27 mouse cellular contexts compared by ENCODE assay signal in genomic region chr1:150761678-150762077, GRCm38 (mm10).
A peak's percentile ranks its signal among the peaks of the same experiment; 100 is the strongest.
DNase-seq lines count a peak whose midpoint lies in the region; ATAC-seq lines count a peak whose summit lies in the region.
"Had no signal": no experiment of that assay in that cellular context is flagged by ENCODE, and none has a peak within 500 bp of the region (broad histone marks: within the 10 kb centered on the region; RNA-seq: fewer than 3 reads in every experiment).

No protein-coding gene starts in this region.

- 75% methylated on average over 4 of the region's 4 CpGs for WGBS in midbrain, embryonic 11.5 days
- 73% methylated on average over 4 of the region's 4 CpGs for WGBS in midbrain, embryonic 10.5 days

- no peak for ATAC-seq in midbrain, embryonic 11.5 days (ENCODE audit: low FRiP score)
- 0 out of 2 replicates have a peak, but pooled peaks have one; percentile 18 for ATAC-seq in granulocyte monocyte progenitor cell, adult 5-6 weeks (replicated peaks; ENCODE audit: poor library complexity, severe bottlenecking)
- ATAC-seq: activated CD4-positive, CD25-positive, alpha-beta regulatory T cell, adult 4 months; forebrain, embryonic 13.5 days; forebrain, embryonic 16.5 days had no signal

- H3K27me3 ChIP-seq in midbrain, embryonic 11.5 days (ENCODE audit: control insufficient read depth, insufficient read depth, low read length), result no peaks in the 10 kb centered on the region
- no peaks in the 10 kb centered on the region for H3K27me3 ChIP-seq in midbrain, embryonic 10.5 days (ENCODE audit: low read depth, poor library complexity, severe bottlenecking)
- H3K27me3 ChIP-seq: embryonic facial prominence, embryonic 15.5 days; forebrain, embryonic 13.5 days; hindbrain, embryonic 12.5 days; hindbrain, embryonic 15.5 days had no signal

- no peak overlapping the region for H3K9ac ChIP-seq in midbrain, embryonic 11.5 days (ENCODE audit: low read length)
- H3K9ac ChIP-seq: embryonic facial prominence, embryonic 15.5 days; forebrain, embryonic 13.5 days; hindbrain, embryonic 12.5 days; hindbrain, embryonic 15.5 days had no signal

- DNase-seq in midbrain, embryonic 11.5 days (ENCODE audit: low spot score, missing footprints), result peak; percentile 28
- DNase-seq in midbrain, embryonic 10.5 days (ENCODE audit: low spot score), result no peak
- peak; percentile 61 for DNase-seq in Muller cell, postnatal 12 days (ENCODE audit: inconsistent ontology term)
- no peak for DNase-seq in cerebellum, adult 11-12 months
- no peak for DNase-seq in cerebellum, postnatal 14 days
- no peak for DNase-seq in gastrocnemius, postnatal 36 days
- DNase-seq: adrenal gland, postnatal 10 days; adrenal gland, postnatal 36 days; cerebellum, adult 2 months; cerebellum, adult 9-11 months; cerebellum, postnatal 36 days; embryo, embryonic 11 days; gastrocnemius, adult 2 months; gastrocnemius, postnatal 14 days; heart, adult 2 months; kidney, adult 11 months; kidney, adult 8-10 months had no signal

- no peak overlapping the region for H3K27ac ChIP-seq in midbrain, embryonic 11.5 days (ENCODE audit: low read depth, low read length)
- no peak overlapping the region for H3K27ac ChIP-seq in midbrain, embryonic 10.5 days (replicated peaks)
- H3K27ac ChIP-seq: forebrain, embryonic 10.5 days; forebrain, embryonic 13.5 days; gastrocnemius, adult 2 months; heart, adult 2 months; heart, embryonic 10.5 days; hindbrain, embryonic 12.5 days; hindbrain, embryonic 15.5 days had no signal

- intact Hi-C loops in gastrocnemius, postnatal 36 days (cut with DNase I), result no loop called here

- H3K4me2 ChIP-seq in midbrain, embryonic 11.5 days, result no peak overlapping the region
- H3K4me2 ChIP-seq: embryonic facial prominence, embryonic 15.5 days; forebrain, embryonic 13.5 days; hindbrain, embryonic 12.5 days; hindbrain, embryonic 15.5 days had no signal

- H3K4me3 ChIP-seq in midbrain, embryonic 11.5 days (ENCODE audit: low read depth, low read length), result no peak overlapping the region
- H3K4me3 ChIP-seq in midbrain, embryonic 10.5 days, result no peak overlapping the region
- H3K4me3 ChIP-seq: embryonic facial prominence, embryonic 15.5 days; forebrain, embryonic 10.5 days; forebrain, embryonic 13.5 days; gastrocnemius, adult 2 months; heart, adult 2 months; heart, embryonic 10.5 days; hindbrain, embryonic 12.5 days; hindbrain, embryonic 15.5 days had no signal

- H3K4me1 ChIP-seq in midbrain, embryonic 11.5 days (ENCODE audit: control insufficient read depth, insufficient read depth, low read length), result no peaks in the 10 kb centered on the region
- peaks cover under 1% of the 10 kb centered on the region; the same call in 1 of the 2 replicates for H3K4me1 ChIP-seq in midbrain, embryonic 10.5 days
- H3K4me1 ChIP-seq: forebrain, embryonic 10.5 days; forebrain, embryonic 13.5 days; heart, embryonic 10.5 days; hindbrain, embryonic 12.5 days; hindbrain, embryonic 15.5 days had no signal

- no peaks in the 10 kb centered on the region for H3K36me3 ChIP-seq in midbrain, embryonic 11.5 days (ENCODE audit: control insufficient read depth, insufficient read depth, low read length)
- no peaks in the 10 kb centered on the region for H3K36me3 ChIP-seq in midbrain, embryonic 10.5 days
- H3K36me3 ChIP-seq: forebrain, embryonic 10.5 days; G1E; hindbrain, embryonic 12.5 days; hindbrain, embryonic 15.5 days had no signal

- no peaks in the 10 kb centered on the region for H3K9me3 ChIP-seq in midbrain, embryonic 11.5 days (ENCODE audit: control insufficient read depth, low read length)
- H3K9me3 ChIP-seq in midbrain, embryonic 10.5 days (replicated peaks), result no peaks in the 10 kb centered on the region
- H3K9me3 ChIP-seq: embryonic facial prominence, embryonic 15.5 days; forebrain, embryonic 10.5 days; forebrain, embryonic 13.5 days; G1E; heart, embryonic 10.5 days; hindbrain, embryonic 12.5 days; hindbrain, embryonic 15.5 days had no signal

Comparison
In these comparisons a context has a peak if more than half of its experiments do, and no peak if none do; other contexts are left out.
1. DNase-seq: peak in midbrain, embryonic 11.5 days (single experiment) and Muller cell, postnatal 12 days (single experiment); none in midbrain, embryonic 10.5 days (single experiment), cerebellum, adult 11-12 months (single experiment), cerebellum, postnatal 14 days (0 of 2) and gastrocnemius, postnatal 36 days (0 of 2).